ENCODE assay signal across 8 mouse cellular contexts in the genomic region with DNA sequence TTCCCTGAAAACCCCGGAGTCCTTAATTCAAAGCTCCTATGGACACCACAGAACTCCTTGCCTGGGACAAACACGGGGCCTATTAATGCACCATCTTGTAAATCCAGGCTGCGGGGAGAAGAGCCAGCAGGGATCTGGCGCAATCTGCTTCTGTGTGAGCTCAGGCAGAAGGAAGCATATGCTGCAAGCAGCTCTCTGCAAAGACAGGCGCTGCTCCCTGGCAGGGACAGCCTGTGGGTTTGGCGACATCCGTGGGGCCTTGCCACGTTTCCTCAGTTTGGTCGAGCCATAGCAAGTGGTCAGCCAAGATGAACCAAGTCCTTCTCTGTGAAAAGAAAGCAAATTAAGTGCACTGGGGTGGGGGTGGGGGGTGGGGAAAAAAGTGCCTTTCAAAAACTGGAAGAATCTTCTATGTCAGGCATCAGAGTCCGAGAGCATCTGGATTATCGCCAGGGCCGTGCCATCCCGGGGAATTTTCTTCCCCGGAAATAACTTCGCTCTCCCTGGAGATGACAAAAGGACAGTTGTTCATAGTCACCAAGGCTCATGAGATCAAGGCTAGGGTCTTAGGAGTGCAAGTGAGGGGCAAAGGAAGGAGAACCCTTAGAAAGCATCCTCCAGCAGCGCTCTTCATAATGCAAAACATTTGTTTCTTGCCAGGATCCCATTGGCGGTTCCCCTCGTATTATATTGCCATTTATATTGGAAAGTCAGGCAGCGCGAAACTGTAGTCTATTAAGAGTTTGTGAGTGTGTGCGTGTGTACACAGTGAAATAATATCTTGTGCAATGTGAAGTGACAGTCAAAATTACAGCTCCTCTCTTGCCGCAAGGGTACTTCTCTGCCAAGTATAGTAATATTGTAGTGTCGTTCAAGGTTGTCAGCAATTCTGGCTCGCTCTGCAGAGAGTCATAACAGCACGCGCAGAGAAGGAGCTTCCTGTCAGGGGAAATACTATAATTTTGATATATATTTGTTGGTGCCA.
DNase-seq lines count a peak whose midpoint lies in the region; ATAC-seq lines count a peak whose summit lies in the region.

No protein-coding gene starts in this region.

- peak overlapping the region; percentile 40 for H3K4me2 ChIP-seq in forebrain, embryonic 13.5 days
- H3K4me2 ChIP-seq in midbrain, embryonic 12.5 days (replicated peaks), result peak overlapping the region; percentile 29

- H3K27me3 ChIP-seq in forebrain, embryonic 13.5 days, result no peaks in the 10 kb centered on the region
- H3K27me3 ChIP-seq in midbrain, embryonic 12.5 days, result peaks cover 6% of the 10 kb centered on the region; the same call in 1 of the 2 replicates

- H3K36me3 ChIP-seq in forebrain, embryonic 13.5 days (ENCODE audit: poor library complexity, severe bottlenecking), result no peaks in the 10 kb centered on the region
- H3K36me3 ChIP-seq in midbrain, embryonic 12.5 days, result no peaks in the 10 kb centered on the region

- H3K27ac ChIP-seq in forebrain, embryonic 13.5 days, result peak overlapping the region; percentile 59
- H3K27ac ChIP-seq in midbrain, embryonic 12.5 days (replicated peaks), result peak overlapping the region; percentile 31; the same call in 1 of the 2 replicates

- peak; percentile 85 for DNase-seq in adipocyte (ENCODE audit: low spot score)
- DNase-seq in left cerebral cortex, postnatal 10 days (ENCODE audit: extremely low spot score in 1 of 2, low spot score in 2 of 2), result peak; percentile 52 to 71
- DNase-seq in spleen, postnatal 36 days (ENCODE audit: low spot score in 2 of 2), result no peak
- DNase-seq in urinary bladder, postnatal 25 days (ENCODE audit: low spot score), result no peak

- intact Hi-C loops in left cerebral cortex, postnatal 10 days (cut with DNase I), result no loop called here

- ATAC-seq in cerebellum, adult (ENCODE audit: insufficient number of reproducible peaks, low FRiP score, low TSS enrichment), result peak; percentile 90
- peak; percentile 88 for ATAC-seq in forebrain, embryonic 13.5 days
- ATAC-seq in hematopoietic stem cell, adult 5-6 weeks (replicated peaks in 1 of 2; ENCODE audit: insufficient read depth in 1 of 2, low FRiP score in 2 of 2, low TSS enrichment in 1 of 2, low read depth in 1 of 2, poor library complexity in 2 of 2, severe bottlenecking in 2 of 2), result peak; percentile 39 to 54; a peak in 2 of 4 replicates
- peak; percentile 54 for ATAC-seq in midbrain, embryonic 12.5 days (ENCODE audit: low FRiP score, low read depth)

- peaks cover 7% of the 10 kb centered on the region; the same call in 1 of the 2 replicates for H3K9me3 ChIP-seq in forebrain, embryonic 13.5 days (replicated peaks)
- H3K9me3 ChIP-seq in midbrain, embryonic 12.5 days, result peaks cover 6% of the 10 kb centered on the region; the same call in 1 of the 2 replicates

- H3K9ac ChIP-seq in forebrain, embryonic 13.5 days, result no peak overlapping the region
- H3K9ac ChIP-seq in midbrain, embryonic 12.5 days (replicated peaks), result no peak overlapping the region

- peaks cover 36% of the 10 kb centered on the region for H3K4me1 ChIP-seq in forebrain, embryonic 13.5 days
- peaks cover 21% of the 10 kb centered on the region for H3K4me1 ChIP-seq in midbrain, embryonic 12.5 days

- H3K4me3 ChIP-seq in forebrain, embryonic 13.5 days, result no peak overlapping the region
- H3K4me3 ChIP-seq in midbrain, embryonic 12.5 days, result no peak overlapping the region

- 32% methylated on average over 26 of the region's 26 CpGs for WGBS in forebrain, embryonic 13.5 days
- WGBS in midbrain, embryonic 12.5 days, result 38% methylated on average over 26 of the region's 26 CpGs

Comparison
In these comparisons a context has a peak if more than half of its experiments do, and no peak if none do; other contexts are left out.
1. DNase-seq: peak in adipocyte (single experiment) and left cerebral cortex, postnatal 10 days (2 of 2); none in spleen, postnatal 36 days (0 of 2) and urinary bladder, postnatal 25 days (single experiment).
2. Peak in every context shown above with its lines, with median percentiles within 50 percentile points of each other: ATAC-seq.